Mouse (Mus musculus) lung, embryonic 16.5 days (tissue): Measurements from ENCODE around the gene Msh5. TPM values are rescaled to one million over a fixed set of nuclear protein-coding genes. Genes with fewer than 3 reads are reported as not detected.

Experiments
- ATAC-seq: fragments of 200-750 bp; cut with Nextera tagmentation; 2 replicates; pipeline ENCODE4 v1.8.0; 2017; ENCODE audit warnings: low read depth, mild to moderate bottlenecking, moderate library complexity
- H3K27ac ChIP-seq: fragments of 300-500 bp; sonication (generic); 2 replicates; pipeline ENCODE4 v1.5.1; 2014; ENCODE audit warnings: mild to moderate bottlenecking, control low read depth, low read length
- H3K27me3 ChIP-seq: fragments of 300-500 bp; sonication (generic); 2 replicates; pipeline ENCODE4 v1.6.1; 2014; ENCODE audit warnings: low read depth, low read length, mixed read lengths; ENCODE audit not compliant: control insufficient read depth, insufficient read depth
- H3K36me3 ChIP-seq: fragments of 300-500 bp; sonication (generic); 2 replicates; pipeline ENCODE4 v1.6.1; 2014; ENCODE audit warnings: low read length; ENCODE audit not compliant: control insufficient read depth, insufficient read depth
- H3K4me1 ChIP-seq: fragments of 300-500 bp; sonication (generic); replicated peaks from 2 replicates; pipeline ENCODE4 v1.6.1; 2014; ENCODE audit warnings: low read length, mixed read lengths; ENCODE audit not compliant: control insufficient read depth, insufficient read depth
- H3K4me2 ChIP-seq: fragments of 300-500 bp; sonication (generic); 2 replicates; pipeline ENCODE4 v1.6.1; 2014; ENCODE audit warnings: low read depth, low read length, control low read depth
- H3K4me3 ChIP-seq: fragments of 300-500 bp; sonication (generic); 2 replicates; pipeline ENCODE4 v1.5.1; 2014; ENCODE audit warnings: mild to moderate bottlenecking, low read length, control low read depth
- H3K9ac ChIP-seq: fragments of 300-500 bp; sonication (generic); 2 replicates; pipeline ENCODE4 v1.6.1; 2014; ENCODE audit warnings: low read length, control low read depth
- H3K9me3 ChIP-seq: fragments of 300-500 bp; sonication (generic); 2 replicates; pipeline ENCODE4 v1.6.1; 2016; ENCODE audit warnings: low read length; ENCODE audit not compliant: control insufficient read depth
- WGBS: fragments of 180-500 bp; shearing (Covaris S2); extraction: QIAGEN DNeasy Blood & Tissue Kit; methylation state at CpG from one replicate; pipeline ENCODE4 v1.1.7; 2014; 5-methylcytosine and 5-hydroxymethylcytosine counted together
- polyA plus RNA-seq: library from polyadenylated mRNA; unstranded; fragments of >200 nt; fragmentation: Nextera tagmentation; extraction: Ambion mirVana; gene quantifications from 2 replicates; pipeline ENCODE4 v1.2.1, GENCODE M21; 2015

Msh5 gene
- polyA plus RNA-seq, 1 experiment from 2014 or later: 4.7 TPM

- Histone ChIP-seq H3K27ac (no peak overlapping the region), H3K4me1 (peaks cover 7% of the 10 kb centered on the region; the same call in 1 of the 2 replicates), H3K9me3 (no peaks in the 10 kb centered on the region), H3K36me3 (no peaks in the 10 kb centered on the region), H3K4me2 (no peak overlapping the region), H3K9ac (no peak overlapping the region), H3K4me3 (no peak overlapping the region), H3K27me3 (peaks cover 2% of the 10 kb centered on the region; the same call in 1 of the 2 replicates)
- WGBS: 50% methylated on average over 17 of the region's 17 CpGs
- ATAC-seq: no peak
Measured at GRCm38 (mm10) chr17:35074097-35074496, 27.6 kb upstream of the Msh5 start.

GRCm38 (mm10) chr17:35071454-35071853 lies 24.9 kb upstream of the Msh5 start:
- Histone ChIP-seq H3K4me2 (no peak overlapping the region), H3K4me1 (no peaks in the 10 kb centered on the region; the same call in 1 of the 2 replicates), H3K27ac (no peak overlapping the region), H3K9ac (no peak overlapping the region), H3K9me3 (no peaks in the 10 kb centered on the region), H3K4me3 (no peak overlapping the region), H3K27me3 (no peaks in the 10 kb centered on the region), H3K36me3 (no peaks in the 10 kb centered on the region)
- ATAC-seq: no peak
- 65% methylated on average over 9 of the region's 9 CpGs for WGBS

- H3K27ac ChIP-seq: peak overlapping the region; percentile 83
- no peak overlapping the region for H3K4me2 ChIP-seq
- H3K9me3 ChIP-seq: no peaks in the 10 kb centered on the region
- no peaks in the 10 kb centered on the region for H3K27me3 ChIP-seq
- WGBS: 36% methylated on average over 6 of the region's 6 CpGs
- H3K36me3 ChIP-seq: no peaks in the 10 kb centered on the region
- no peak overlapping the region for H3K9ac ChIP-seq
- ATAC-seq: peak; percentile 66
- H3K4me3 ChIP-seq: no peak overlapping the region
- peaks cover 5% of the 10 kb centered on the region for H3K4me1 ChIP-seq
Measured at GRCm38 (mm10) chr17:35070556-35071229, 24.1 kb upstream of the Msh5 start.

GRCm38 (mm10) chr17:35068213-35068914 lies 21.8 kb upstream of the Msh5 start:
- Histone ChIP-seq H3K4me2 (no peak overlapping the region), H3K27me3 (no peaks in the 10 kb centered on the region), H3K4me3 (no peak overlapping the region), H3K9ac (0 out of 2 replicates have a peak overlapping the region, but pooled peaks have one; percentile 25), H3K27ac (no peak overlapping the region; the same call in 1 of the 2 replicates), H3K9me3 (no peaks in the 10 kb centered on the region), H3K36me3 (no peaks in the 10 kb centered on the region), H3K4me1 (peaks cover 22% of the 10 kb centered on the region)
- WGBS: 58% methylated on average over 17 of the region's 17 CpGs
- no peak for ATAC-seq

GRCm38 (mm10) chr17:35066084-35066483 lies 19.5 kb upstream of the Msh5 start, which contains the start of gene Mpig6b:
Gene Mpig6b, minus strand, starts transcription at chr17:35066184.
- no peaks in the 10 kb centered on the region for H3K27me3 ChIP-seq

GRCm38 (mm10) chr17:35064951-35065947 lies 18.7 kb upstream of the Msh5 start, which contains the start of gene Ly6g6c:
Gene Ly6g6c, plus strand, starts transcription at chr17:35065388.
- ATAC-seq: peak; percentile 88
- Histone ChIP-seq H3K36me3 (peaks cover 22% of the 10 kb centered on the region), H3K4me1 (peaks cover 31% of the 10 kb centered on the region), H3K27ac (peak within 1 kb of the TSS; percentile 94), H3K27me3 (no peaks in the 10 kb centered on the region), H3K4me2 (peak within 1 kb of the TSS; percentile 70), H3K9ac (peak within 1 kb of the TSS; percentile 61), H3K9me3 (no peaks in the 10 kb centered on the region), H3K4me3 (peak within 1 kb of the TSS; percentile 43)
- WGBS: 2% methylated on average over 48 of the region's 48 CpGs

More at GRCm38 (mm10) chr17:35066084-35066483, 19.5 kb upstream of the Msh5 start, which contains the start of gene Mpig6b:
- Histone ChIP-seq H3K4me1 (peaks cover 24% of the 10 kb centered on the region), H3K9ac (peak within 1 kb of the TSS; percentile 61), H3K4me3 (peak within 1 kb of the TSS; percentile 43), H3K4me2 (peak within 1 kb of the TSS; percentile 70), H3K27ac (peak within 1 kb of the TSS; percentile 94), H3K9me3 (no peaks in the 10 kb centered on the region), H3K36me3 (peaks cover 18% of the 10 kb centered on the region)
- no peak for ATAC-seq
- WGBS: 43% methylated on average over 10 of the region's 10 CpGs

- peak overlapping the region; percentile 43 for H3K4me3 ChIP-seq
- H3K27ac ChIP-seq: peak overlapping the region; percentile 94
- peaks cover 22% of the 10 kb centered on the region for H3K36me3 ChIP-seq
- H3K4me1 ChIP-seq: peaks cover 35% of the 10 kb centered on the region
- H3K9me3 ChIP-seq: no peaks in the 10 kb centered on the region
- WGBS: 22% methylated on average over 10 of the region's 10 CpGs
- ATAC-seq: no peak
- peak overlapping the region; percentile 70 for H3K4me2 ChIP-seq
- no peaks in the 10 kb centered on the region for H3K27me3 ChIP-seq
- H3K9ac ChIP-seq: peak overlapping the region; percentile 61
Measured at GRCm38 (mm10) chr17:35064378-35064877, 17.9 kb upstream of the Msh5 start.

GRCm38 (mm10) chr17:35063466-35063865 lies 16.9 kb upstream of the Msh5 start:
- Histone ChIP-seq H3K27ac (no peak overlapping the region; the same call in 1 of the 2 replicates), H3K9ac (no peak overlapping the region), H3K4me1 (peaks cover 38% of the 10 kb centered on the region), H3K36me3 (peaks cover 22% of the 10 kb centered on the region), H3K9me3 (no peaks in the 10 kb centered on the region), H3K27me3 (no peaks in the 10 kb centered on the region), H3K4me3 (no peak overlapping the region), H3K4me2 (0 out of 2 replicates have a peak overlapping the region, but pooled peaks have one; percentile 70)
- no peak for ATAC-seq
- WGBS: 80% methylated on average over 3 of the region's 3 CpGs
